Mouse (Mus musculus): ENCODE measurements around the gene Bri3.

Bri3 gene

GRCm38 (mm10) chr5:144263082-144263481 lies 18.8 kb downstream of the Bri3 start:
- DNase-seq (ENCODE audit: low spot score) = no peak

GRCm38 (mm10) chr5:144263496-144263895 lies 19.3 kb downstream of the Bri3 start:
- DNase-seq (ENCODE audit: low spot score) = no peak

GRCm38 (mm10) chr5:144267535-144268241 lies 23.5 kb downstream of the Bri3 start:
- peak; percentile 66 for DNase-seq (ENCODE audit: low spot score)

- DNase-seq (ENCODE audit: low spot score) = no peak
Measured at GRCm38 (mm10) chr5:144269926-144270325, 25.7 kb downstream of the Bri3 start.

GRCm38 (mm10) chr5:144270420-144270819 lies 26.2 kb downstream of the Bri3 start:
- no peak for DNase-seq (ENCODE audit: low spot score)

- DNase-seq (ENCODE audit: low spot score) = no peak
Measured at GRCm38 (mm10) chr5:144271118-144271517, 26.9 kb downstream of the Bri3 start.

GRCm38 (mm10) chr5:144271772-144272171 lies 27.5 kb downstream of the Bri3 start:
- DNase-seq (ENCODE audit: low spot score) = no peak

GRCm38 (mm10) chr5:144274904-144275303 lies 30.7 kb downstream of the Bri3 start:
- DNase-seq (ENCODE audit: low spot score) = no peak

- DNase-seq (ENCODE audit: low spot score) = no peak
Measured at GRCm38 (mm10) chr5:144276898-144277630, 32.8 kb downstream of the Bri3 start.

- DNase-seq (ENCODE audit: low spot score) = no peak
Measured at GRCm38 (mm10) chr5:144278374-144278960, 34.2 kb downstream of the Bri3 start.

- no peak for DNase-seq (ENCODE audit: low spot score)
Measured at GRCm38 (mm10) chr5:144279081-144279541, 34.9 kb downstream of the Bri3 start.

- DNase-seq (ENCODE audit: low spot score) = no peak
Measured at GRCm38 (mm10) chr5:144279926-144280325, 35.7 kb downstream of the Bri3 start.

GRCm38 (mm10) chr5:144282470-144283260 lies 38.4 kb downstream of the Bri3 start:
- DNase-seq (ENCODE audit: low spot score) = no peak

GRCm38 (mm10) chr5:144283551-144284031 lies 39.4 kb downstream of the Bri3 start:
- DNase-seq (ENCODE audit: low spot score) = no peak

- no peak for DNase-seq (ENCODE audit: low spot score)
Measured at GRCm38 (mm10) chr5:144284599-144284998, 40.4 kb downstream of the Bri3 start.

GRCm38 (mm10) chr5:144286591-144287266 lies 42.5 kb downstream of the Bri3 start:
- DNase-seq (ENCODE audit: low spot score) = no peak

GRCm38 (mm10) chr5:144287267-144287820 lies 43.1 kb downstream of the Bri3 start:
- no peak for DNase-seq (ENCODE audit: low spot score)

- no peak for DNase-seq (ENCODE audit: low spot score)
Measured at GRCm38 (mm10) chr5:144288391-144288790, 44.2 kb downstream of the Bri3 start.

GRCm38 (mm10) chr5:144289769-144290440 lies 45.7 kb downstream of the Bri3 start:
- DNase-seq (ENCODE audit: low spot score) = no peak

- DNase-seq (ENCODE audit: low spot score) = no peak
Measured at GRCm38 (mm10) chr5:144294908-144295307, 50.7 kb downstream of the Bri3 start.

GRCm38 (mm10) chr5:144295357-144295756 lies 51.1 kb downstream of the Bri3 start:
- no peak for DNase-seq (ENCODE audit: low spot score)
